Mouse (Mus musculus) CD4-positive helper T cell, adult 2 months (primary cell): ENCODE measurements around the gene Zfp867.

Experiments
- DNase-seq: peaks from one replicate; pipeline ENCODE4 v3.0.0-alpha.2; 2012; ENCODE audit warnings: low read depth, missing footprints, low spot score

The Zfp867 gene

GRCm38 (mm10) chr11:59472326-59472677 is at the start of gene Zfp867:
Zfp867 (minus strand) TSS chr11:59472474.
- peak; percentile 87 for DNase-seq

GRCm38 (mm10) chr11:59519741-59520495 is 47.6 kb upstream of the Zfp867 start:
- DNase-seq, result no peak

- peak; percentile 35 for DNase-seq
These were observed 46.0 kb upstream of the Zfp867 start for GRCm38 (mm10) chr11:59518226-59518625.

- DNase-seq, result no peak
These were observed 45.2 kb upstream of the Zfp867 start for GRCm38 (mm10) chr11:59517441-59517840.

GRCm38 (mm10) chr11:59514789-59515188 is 42.5 kb upstream of the Zfp867 start:
- DNase-seq, result no peak

GRCm38 (mm10) chr11:59514381-59514780 is 42.1 kb upstream of the Zfp867 start:
- no peak for DNase-seq

GRCm38 (mm10) chr11:59513556-59513955 is 41.3 kb upstream of the Zfp867 start:
- no peak for DNase-seq

GRCm38 (mm10) chr11:59512733-59513132 is 40.5 kb upstream of the Zfp867 start:
- DNase-seq, result no peak

- DNase-seq, result no peak
These were observed 39.3 kb upstream of the Zfp867 start for GRCm38 (mm10) chr11:59511558-59511957.

GRCm38 (mm10) chr11:59506713-59507074 is 34.4 kb upstream of the Zfp867 start:
- no peak for DNase-seq

GRCm38 (mm10) chr11:59505839-59506712 is 33.8 kb upstream of the Zfp867 start:
- peak; percentile 86 for DNase-seq

- peak; percentile 74 for DNase-seq
These were observed 33.1 kb upstream of the Zfp867 start for GRCm38 (mm10) chr11:59505351-59505838.

- no peak for DNase-seq
These were observed 29.9 kb upstream of the Zfp867 start for GRCm38 (mm10) chr11:59501978-59502700.

- no peak for DNase-seq
These were observed 25.5 kb upstream of the Zfp867 start for GRCm38 (mm10) chr11:59497747-59498146.

- DNase-seq, result no peak
These were observed 24.5 kb upstream of the Zfp867 start for GRCm38 (mm10) chr11:59496672-59497310.

GRCm38 (mm10) chr11:59486222-59486621 is 13.9 kb upstream of the Zfp867 start:
- no peak for DNase-seq

GRCm38 (mm10) chr11:59485641-59486040 is 13.4 kb upstream of the Zfp867 start:
- DNase-seq, result no peak

GRCm38 (mm10) chr11:59483212-59483611 is 10.9 kb upstream of the Zfp867 start:
- DNase-seq, result peak; percentile 47

GRCm38 (mm10) chr11:59477240-59477639 is 5.0 kb upstream of the Zfp867 start:
- DNase-seq, result no peak

GRCm38 (mm10) chr11:59471413-59472325 is 605 bp downstream of the Zfp867 start:
- DNase-seq, result peak; percentile 17
